Mouse (Mus musculus): ENCODE results near the gene Psrc1. TPM values are rescaled to one million over a fixed set of nuclear protein-coding genes. Genes with fewer than 3 reads are reported as not detected.

The Psrc1 gene
- total and polyA plus RNA-seq, 3 experiments: 89.1 to 108 (median 106) TPM

- dilution Hi-C loops (cut with MboI; ENCODE audit: extremely low pct_ligation_motif_present, extremely low pct_unique_long_range_greater_than_20kb, low sequenced_read_pairs): no loop called here
- H3K36me3 ChIP-seq (replicated peaks in 1 of 2; ENCODE audit: control insufficient read depth in 1 of 2, insufficient read depth in 1 of 2, low read length in 1 of 2): peaks cover 0 to 38% of the 10 kb centered on the region in 2 experiments
- no peak within 1 kb of the TSS for H3K9ac ChIP-seq (ENCODE audit: insufficient read depth, low read depth)
- no peak within 1 kb of the TSS for H3K27ac ChIP-seq (ENCODE audit: insufficient read depth, low read depth)
- no peak within 1 kb of the TSS for H3K4me3 ChIP-seq (replicated peaks in 1 of 3; ENCODE audit: low read depth in 2 of 3, low read length in 2 of 3, poor library complexity in 1 of 3)
- TF ChIP-seq UBTF (IDR thresholded peaks at IDR 0.05; ENCODE audit: low read depth, low read length) (no peak), NELFE (IDR thresholded peaks at IDR 0.05; ENCODE audit: low read depth, low read length) (no peak), CHD2 (IDR thresholded peaks at IDR 0.05; ENCODE audit: low read length) (no peak), KAT2A (IDR thresholded peaks at IDR 0.05; ENCODE audit: insufficient replicate concordance, low read length) (no peak), SMC3 (IDR thresholded peaks at IDR 0.05; ENCODE audit: low read depth, low read length) (no peak)
- no peaks in the 10 kb centered on the region for H3K79me2 ChIP-seq (replicated peaks; ENCODE audit: control insufficient read depth, extremely low read depth, insufficient read depth, poor library complexity, severe bottlenecking)
- no peaks in the 10 kb centered on the region for H3K27me3 ChIP-seq (replicated peaks)
- peaks cover 0 to 15% of the 10 kb centered on the region in 2 experiments; a peak in 2 of 4 replicates for H3K4me1 ChIP-seq (ENCODE audit: control insufficient read depth in 1 of 2, insufficient read depth in 2 of 2)
- H3K4me2 ChIP-seq (ENCODE audit: insufficient read depth, low read depth, poor library complexity, severe bottlenecking): no peak within 1 kb of the TSS
- DNase-seq (ENCODE audit: extremely low read depth): no peak
- H3K9me3 ChIP-seq (replicated peaks; ENCODE audit: low read length): no peaks in the 10 kb centered on the region
- in situ Hi-C loops (cut with MboI; ENCODE audit: low pct_ligation_motif_present, low pct_unique_long_range_greater_than_20kb, low sequenced_read_pairs): no loop called here
Observed at GRCm38 (mm10) chr3:108364270-108364995, 19.2 kb upstream of the Psrc1 start, which contains the start of gene Mybphl. TSS of gene Mybphl (plus strand) at chr3:108364911.

GRCm38 (mm10) chr3:108367173-108367572, 16.5 kb upstream of the Psrc1 start:
- DNase-seq (ENCODE audit: extremely low read depth): no peak
- TF ChIP-seq CHD2 (IDR thresholded peaks at IDR 0.05; ENCODE audit: low read length): no peak
- TF ChIP-seq JUND (conservative IDR thresholded peaks at IDR 0.05; ENCODE audit: low read depth, low read length): no peak
- TF ChIP-seq CTCF (conservative IDR thresholded peaks at IDR 0.05 in 1 of 2, IDR thresholded peaks at IDR 0.05 in 1 of 2; ENCODE audit: low read depth in 2 of 2, low read length in 2 of 2): no peak
- no peak for TF ChIP-seq ZMIZ1 (IDR thresholded peaks at IDR 0.05; ENCODE audit: low read depth, low read length)
- no peak for TF ChIP-seq UBTF (IDR thresholded peaks at IDR 0.05; ENCODE audit: low read depth, low read length)
- in situ Hi-C loops (cut with MboI; ENCODE audit: low pct_ligation_motif_present, low pct_unique_long_range_greater_than_20kb, low sequenced_read_pairs) (no loop called here), dilution Hi-C loops (cut with MboI; ENCODE audit: extremely low pct_ligation_motif_present, extremely low pct_unique_long_range_greater_than_20kb, low sequenced_read_pairs) (no loop called here)
- H3K27me3 ChIP-seq (replicated peaks): no peaks in the 10 kb centered on the region
- no peak overlapping the region for H3K4me3 ChIP-seq (replicated peaks in 1 of 3; ENCODE audit: low read depth in 2 of 3, low read length in 2 of 3, poor library complexity in 1 of 3)
- peaks cover 0 to 38% of the 10 kb centered on the region in 2 experiments for H3K36me3 ChIP-seq (replicated peaks in 1 of 2; ENCODE audit: control insufficient read depth in 1 of 2, insufficient read depth in 1 of 2, low read length in 1 of 2)
- peaks cover 0 to 14% of the 10 kb centered on the region in 2 experiments; a peak in 1 of 4 replicates for H3K4me1 ChIP-seq (ENCODE audit: control insufficient read depth in 1 of 2, insufficient read depth in 2 of 2)
- no peak overlapping the region for H3K4me2 ChIP-seq (ENCODE audit: insufficient read depth, low read depth, poor library complexity, severe bottlenecking)
- H3K9me3 ChIP-seq (replicated peaks; ENCODE audit: low read length): no peaks in the 10 kb centered on the region
- no peak overlapping the region for H3K27ac ChIP-seq (ENCODE audit: insufficient read depth, low read depth)
- H3K9ac ChIP-seq (ENCODE audit: insufficient read depth, low read depth): no peak overlapping the region
- no peaks in the 10 kb centered on the region for H3K79me2 ChIP-seq (replicated peaks; ENCODE audit: control insufficient read depth, extremely low read depth, insufficient read depth, poor library complexity, severe bottlenecking)

GRCm38 (mm10) chr3:108367828-108368227, 15.8 kb upstream of the Psrc1 start:
- Histone ChIP-seq H3K9ac (ENCODE audit: insufficient read depth, low read depth) (no peak overlapping the region), H3K36me3 (replicated peaks in 1 of 2; ENCODE audit: control insufficient read depth in 1 of 2, insufficient read depth in 1 of 2, low read length in 1 of 2) (peaks cover 0 to 41% of the 10 kb centered on the region in 2 experiments), H3K4me1 (ENCODE audit: control insufficient read depth in 1 of 2, insufficient read depth in 2 of 2) (peaks cover 0 to 14% of the 10 kb centered on the region in 2 experiments; a peak in 1 of 4 replicates), H3K9me3 (replicated peaks; ENCODE audit: low read length) (no peaks in the 10 kb centered on the region), H3K79me2 (replicated peaks; ENCODE audit: control insufficient read depth, extremely low read depth, insufficient read depth, poor library complexity, severe bottlenecking) (no peaks in the 10 kb centered on the region), H3K27ac (ENCODE audit: insufficient read depth, low read depth) (no peak overlapping the region), H3K4me2 (ENCODE audit: insufficient read depth, low read depth, poor library complexity, severe bottlenecking) (no peak overlapping the region), H3K27me3 (replicated peaks) (no peaks in the 10 kb centered on the region), H3K4me3 (replicated peaks in 1 of 3; ENCODE audit: low read depth in 2 of 3, low read length in 2 of 3, poor library complexity in 1 of 3) (no peak overlapping the region)
- no peak for DNase-seq (ENCODE audit: extremely low read depth)
- TF ChIP-seq ZKSCAN1 (IDR thresholded peaks at IDR 0.05; ENCODE audit: borderline replicate concordance, low read depth, low read length) (no peak), ZC3H11A (IDR thresholded peaks at IDR 0.05; ENCODE audit: low read depth, low read length) (no peak), EP300 (IDR thresholded peaks at IDR 0.05; ENCODE audit: low read length) (no peak), MAFK (IDR thresholded peaks at IDR 0.05; ENCODE audit: insufficient replicate concordance, low read length) (no peak), MAZ (IDR thresholded peaks at IDR 0.05; ENCODE audit: low read depth, low read length) (no peak), JUND (conservative IDR thresholded peaks at IDR 0.05; ENCODE audit: low read depth, low read length) (no peak), CHD2 (IDR thresholded peaks at IDR 0.05; ENCODE audit: low read length) (no peak), MAX (IDR thresholded peaks at IDR 0.05; ENCODE audit: low read length) (no peak), ZMIZ1 (IDR thresholded peaks at IDR 0.05; ENCODE audit: low read depth, low read length) (no peak), PAX5 (IDR thresholded peaks at IDR 0.05; ENCODE audit: low read length) (no peak), RAD21 (IDR thresholded peaks at IDR 0.05; ENCODE audit: low read depth, low read length) (no peak), USF2 (conservative IDR thresholded peaks at IDR 0.05; ENCODE audit: low read depth, low read length) (no peak), NELFE (IDR thresholded peaks at IDR 0.05; ENCODE audit: low read depth, low read length) (no peak), JUN (IDR thresholded peaks at IDR 0.05; ENCODE audit: insufficient read depth, low read depth, low read length) (no peak), MYC (IDR thresholded peaks at IDR 0.05; ENCODE audit: low read depth, low read length) (no peak), SIN3A (IDR thresholded peaks at IDR 0.05; ENCODE audit: low read length) (no peak), ZNF384 (IDR thresholded peaks at IDR 0.05; ENCODE audit: low read depth, low read length) (no peak), KAT2A (IDR thresholded peaks at IDR 0.05; ENCODE audit: insufficient replicate concordance, low read length) (no peak)
- dilution Hi-C loops (cut with MboI; ENCODE audit: extremely low pct_ligation_motif_present, extremely low pct_unique_long_range_greater_than_20kb, low sequenced_read_pairs): no loop called here
- in situ Hi-C loops (cut with MboI; ENCODE audit: low pct_ligation_motif_present, low pct_unique_long_range_greater_than_20kb, low sequenced_read_pairs): no loop called here
